Mouse (Mus musculus): ENCODE measurements around the gene Mast2. TPM values are rescaled to one million over a fixed set of nuclear protein-coding genes. Genes with fewer than 3 reads are reported as not detected.

Mast2 gene
- polyA plus RNA-seq (2015; fragmentation: Nextera tagmentation; extraction: Ambion mirVana): 3.4 and 3.8 TPM in 2 replicates

- Histone ChIP-seq H3K27ac (ENCODE audit: low read length) (peak within 1 kb of the TSS; percentile 81), H3K4me1 (ENCODE audit: control insufficient read depth, low read depth, low read length) (peaks cover 24% of the 10 kb centered on the region), H3K36me3 (ENCODE audit: control insufficient read depth, insufficient read depth) (no peaks in the 10 kb centered on the region), H3K9ac (ENCODE audit: low read depth, low read length) (peak within 1 kb of the TSS; percentile 94), H3K27me3 (ENCODE audit: control insufficient read depth, insufficient read depth, low read depth, low read length) (no peaks in the 10 kb centered on the region), H3K4me3 (ENCODE audit: low read depth, low read length) (peak within 1 kb of the TSS; percentile 98), H3K9me3 (replicated peaks; ENCODE audit: control insufficient read depth, low read length) (no peaks in the 10 kb centered on the region), H3K4me2 (ENCODE audit: low read depth, low read length) (peak within 1 kb of the TSS; percentile 72)
- ATAC-seq (ENCODE audit: low read depth): peak; percentile 95
- 3% methylated on average over 48 of the region's 68 CpGs for WGBS (ENCODE audit: insufficient replicate concordance)
These were observed at the start of gene Mast2 for GRCm38 (mm10) chr4:116464126-116464981. Gene Mast2, minus strand, starts transcription at chr4:116464183.

GRCm38 (mm10) chr4:116507425-116508218, 43.6 kb upstream of the Mast2 start, which contains the start of gene Ipp:
Gene Ipp, plus strand, starts transcription at chr4:116507549.
- H3K27me3 ChIP-seq (ENCODE audit: control insufficient read depth, insufficient read depth, low read depth, low read length): no peaks in the 10 kb centered on the region
- no peaks in the 10 kb centered on the region for H3K9me3 ChIP-seq (replicated peaks; ENCODE audit: control insufficient read depth, low read length)
- ATAC-seq (ENCODE audit: low read depth): peak; percentile 98
- peak within 1 kb of the TSS; percentile 73 for H3K4me3 ChIP-seq (ENCODE audit: low read depth, low read length)
- H3K4me1 ChIP-seq (ENCODE audit: control insufficient read depth, low read depth, low read length): peaks cover 13% of the 10 kb centered on the region
- peak within 1 kb of the TSS; percentile 93 for H3K4me2 ChIP-seq (ENCODE audit: low read depth, low read length)
- H3K36me3 ChIP-seq (ENCODE audit: control insufficient read depth, insufficient read depth): peaks cover 3% of the 10 kb centered on the region; the same call in 1 of the 2 replicates
- 1% methylated on average over 54 of the region's 55 CpGs for WGBS (ENCODE audit: insufficient replicate concordance)
- H3K9ac ChIP-seq (ENCODE audit: low read depth, low read length): peak within 1 kb of the TSS; percentile 79
- peak within 1 kb of the TSS; percentile 80 for H3K27ac ChIP-seq (ENCODE audit: low read length)

- Histone ChIP-seq H3K27ac (ENCODE audit: low read length) (peak overlapping the region; percentile 71), H3K9me3 (replicated peaks; ENCODE audit: control insufficient read depth, low read length) (no peaks in the 10 kb centered on the region)
- 0 out of 2 replicates have a peak, but pooled peaks have one; percentile 2 for ATAC-seq (ENCODE audit: low read depth)
These were observed 43.0 kb upstream of the Mast2 start for GRCm38 (mm10) chr4:116506886-116507424.

GRCm38 (mm10) chr4:116499978-116500377, 36.0 kb upstream of the Mast2 start:
- Histone ChIP-seq H3K27ac (ENCODE audit: low read length) (no peak overlapping the region), H3K4me3 (ENCODE audit: low read depth, low read length) (no peak overlapping the region), H3K36me3 (ENCODE audit: control insufficient read depth, insufficient read depth) (no peaks in the 10 kb centered on the region), H3K9me3 (replicated peaks; ENCODE audit: control insufficient read depth, low read length) (no peaks in the 10 kb centered on the region), H3K4me1 (ENCODE audit: control insufficient read depth, low read depth, low read length) (peaks cover 4% of the 10 kb centered on the region; the same call in 1 of the 2 replicates), H3K9ac (ENCODE audit: low read depth, low read length) (no peak overlapping the region), H3K4me2 (ENCODE audit: low read depth, low read length) (no peak overlapping the region), H3K27me3 (ENCODE audit: control insufficient read depth, insufficient read depth, low read depth, low read length) (no peaks in the 10 kb centered on the region)
- 66% methylated on average over 3 of the region's 3 CpGs for WGBS (ENCODE audit: insufficient replicate concordance)
- peak; percentile 58 for ATAC-seq (ENCODE audit: low read depth)

More at GRCm38 (mm10) chr4:116506886-116507424, 43.0 kb upstream of the Mast2 start:
- WGBS (ENCODE audit: insufficient replicate concordance): 19% methylated on average over 11 of the region's 11 CpGs
- H3K4me1 ChIP-seq (ENCODE audit: control insufficient read depth, low read depth, low read length): peaks cover 13% of the 10 kb centered on the region
- peak overlapping the region; percentile 93 for H3K4me2 ChIP-seq (ENCODE audit: low read depth, low read length)
- no peaks in the 10 kb centered on the region for H3K27me3 ChIP-seq (ENCODE audit: control insufficient read depth, insufficient read depth, low read depth, low read length)
- peak overlapping the region; percentile 74 for H3K9ac ChIP-seq (ENCODE audit: low read depth, low read length)
- peaks cover 3% of the 10 kb centered on the region; the same call in 1 of the 2 replicates for H3K36me3 ChIP-seq (ENCODE audit: control insufficient read depth, insufficient read depth)
- peak overlapping the region; percentile 73 for H3K4me3 ChIP-seq (ENCODE audit: low read depth, low read length)

GRCm38 (mm10) chr4:116493646-116494045, 29.7 kb upstream of the Mast2 start:
- no peak overlapping the region for H3K4me3 ChIP-seq (ENCODE audit: low read depth, low read length)
- no peak for ATAC-seq (ENCODE audit: low read depth)
- H3K36me3 ChIP-seq (ENCODE audit: control insufficient read depth, insufficient read depth): no peaks in the 10 kb centered on the region
- WGBS (ENCODE audit: insufficient replicate concordance): 67% methylated on average over 5 of the region's 5 CpGs
- no peak overlapping the region for H3K9ac ChIP-seq (ENCODE audit: low read depth, low read length)
- no peaks in the 10 kb centered on the region; the same call in none of the 2 replicates for H3K4me1 ChIP-seq (ENCODE audit: control insufficient read depth, low read depth, low read length)
- no peak overlapping the region for H3K27ac ChIP-seq (ENCODE audit: low read length)
- H3K27me3 ChIP-seq (ENCODE audit: control insufficient read depth, insufficient read depth, low read depth, low read length): no peaks in the 10 kb centered on the region
- no peaks in the 10 kb centered on the region for H3K9me3 ChIP-seq (replicated peaks; ENCODE audit: control insufficient read depth, low read length)
- no peak overlapping the region for H3K4me2 ChIP-seq (ENCODE audit: low read depth, low read length)

- Histone ChIP-seq H3K27ac (ENCODE audit: low read length) (no peak overlapping the region; the same call in 1 of the 2 replicates), H3K4me3 (ENCODE audit: low read depth, low read length) (no peak overlapping the region), H3K27me3 (ENCODE audit: control insufficient read depth, insufficient read depth, low read depth, low read length) (no peaks in the 10 kb centered on the region), H3K36me3 (ENCODE audit: control insufficient read depth, insufficient read depth) (no peaks in the 10 kb centered on the region), H3K9me3 (replicated peaks; ENCODE audit: control insufficient read depth, low read length) (no peaks in the 10 kb centered on the region), H3K4me2 (ENCODE audit: low read depth, low read length) (no peak overlapping the region), H3K4me1 (ENCODE audit: control insufficient read depth, low read depth, low read length) (no peaks in the 10 kb centered on the region; the same call in none of the 2 replicates), H3K9ac (ENCODE audit: low read depth, low read length) (no peak overlapping the region)
- WGBS (ENCODE audit: insufficient replicate concordance): 42% methylated on average over 4 of the region's 4 CpGs
- no peak; the same call in 1 of the 2 replicates for ATAC-seq (ENCODE audit: low read depth)
These were observed 28.5 kb upstream of the Mast2 start for GRCm38 (mm10) chr4:116492460-116492859.

GRCm38 (mm10) chr4:116491886-116492285, 27.9 kb upstream of the Mast2 start:
- no peaks in the 10 kb centered on the region; the same call in none of the 2 replicates for H3K4me1 ChIP-seq (ENCODE audit: control insufficient read depth, low read depth, low read length)
- WGBS (ENCODE audit: insufficient replicate concordance): 76% methylated on average over 2 of the region's 2 CpGs
- ATAC-seq (ENCODE audit: low read depth): no peak

GRCm38 (mm10) chr4:116491119-116491536, 27.1 kb upstream of the Mast2 start:
- H3K4me1 ChIP-seq (ENCODE audit: control insufficient read depth, low read depth, low read length): no peaks in the 10 kb centered on the region; the same call in none of the 2 replicates
- 13% methylated on average over 2 of the region's 2 CpGs for WGBS (ENCODE audit: insufficient replicate concordance)
- no peak overlapping the region for H3K27ac ChIP-seq (ENCODE audit: low read length)
- no peak overlapping the region for H3K4me2 ChIP-seq (ENCODE audit: low read depth, low read length)
- ATAC-seq (ENCODE audit: low read depth): no peak
- no peaks in the 10 kb centered on the region for H3K9me3 ChIP-seq (replicated peaks; ENCODE audit: control insufficient read depth, low read length)
- H3K9ac ChIP-seq (ENCODE audit: low read depth, low read length): no peak overlapping the region
- H3K4me3 ChIP-seq (ENCODE audit: low read depth, low read length): no peak overlapping the region
- no peaks in the 10 kb centered on the region for H3K36me3 ChIP-seq (ENCODE audit: control insufficient read depth, insufficient read depth)
- H3K27me3 ChIP-seq (ENCODE audit: control insufficient read depth, insufficient read depth, low read depth, low read length): no peaks in the 10 kb centered on the region

More at GRCm38 (mm10) chr4:116491886-116492285, 27.9 kb upstream of the Mast2 start:
- no peak overlapping the region for H3K4me2 ChIP-seq (ENCODE audit: low read depth, low read length)
- H3K9ac ChIP-seq (ENCODE audit: low read depth, low read length): no peak overlapping the region
- no peaks in the 10 kb centered on the region for H3K27me3 ChIP-seq (ENCODE audit: control insufficient read depth, insufficient read depth, low read depth, low read length)
- H3K36me3 ChIP-seq (ENCODE audit: control insufficient read depth, insufficient read depth): no peaks in the 10 kb centered on the region
- no peaks in the 10 kb centered on the region for H3K9me3 ChIP-seq (replicated peaks; ENCODE audit: control insufficient read depth, low read length)
- no peak overlapping the region for H3K4me3 ChIP-seq (ENCODE audit: low read depth, low read length)
- H3K27ac ChIP-seq (ENCODE audit: low read length): no peak overlapping the region

All from liver, embryonic 16.5 days (tissue).